Mouse (Mus musculus) embryo, embryonic 10 days (tissue): ENCODE measurements around the gene Tspan18.

Experiments used
- DNase-seq: peaks from one replicate; pipeline ENCODE4 v3.0.0-alpha.2; 2015; ENCODE audit warnings: low spot score

Gene Tspan18

DNA sequence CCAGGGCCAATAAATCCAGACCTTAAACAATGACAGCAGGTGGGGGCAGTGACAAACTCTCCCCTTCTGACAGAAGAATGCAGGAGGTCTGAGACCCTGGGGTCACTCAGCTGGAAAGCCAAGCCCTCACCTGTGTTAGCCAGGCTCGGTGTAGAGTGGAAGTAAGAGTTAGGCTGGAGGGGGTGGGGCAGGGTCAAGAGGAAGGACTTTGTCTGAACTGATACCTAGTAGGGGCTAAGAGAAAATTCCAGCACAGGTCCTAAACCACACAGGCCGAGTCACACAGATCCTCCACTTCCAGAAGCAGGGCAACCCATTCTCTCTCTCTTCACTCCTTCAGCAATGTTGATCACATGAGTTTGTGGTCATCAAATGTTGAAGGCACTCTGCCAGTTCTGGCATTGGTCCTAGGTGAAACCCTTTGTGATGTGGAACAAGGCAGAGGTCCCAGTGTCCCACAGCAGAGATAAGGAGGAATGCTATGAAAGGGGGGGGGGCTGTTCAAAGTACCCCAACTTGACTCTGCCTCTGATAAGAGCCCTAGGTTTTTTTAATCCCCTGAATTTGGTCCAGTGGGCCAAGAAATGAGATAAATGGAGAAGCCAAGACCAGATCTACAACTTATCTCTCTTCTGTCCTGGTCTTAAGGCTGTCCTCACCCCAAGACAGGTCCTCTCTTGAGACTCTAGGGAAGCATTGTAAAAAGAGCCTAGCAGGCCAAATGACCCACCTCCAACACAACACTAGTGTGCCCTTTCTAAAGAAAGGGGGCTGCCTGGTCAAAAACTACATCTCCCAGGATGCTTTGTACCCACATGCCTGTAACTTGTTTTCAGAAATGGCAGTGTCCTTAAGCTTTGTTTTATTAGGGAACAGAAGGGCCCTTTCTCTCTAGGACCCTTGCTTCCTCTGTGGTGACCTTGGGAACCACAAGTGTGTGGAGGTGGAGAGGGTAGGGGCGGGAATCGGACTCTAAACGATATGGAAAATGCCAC, 71.7 kb downstream of the Tspan18 start:
- no peak for DNase-seq

DNA sequence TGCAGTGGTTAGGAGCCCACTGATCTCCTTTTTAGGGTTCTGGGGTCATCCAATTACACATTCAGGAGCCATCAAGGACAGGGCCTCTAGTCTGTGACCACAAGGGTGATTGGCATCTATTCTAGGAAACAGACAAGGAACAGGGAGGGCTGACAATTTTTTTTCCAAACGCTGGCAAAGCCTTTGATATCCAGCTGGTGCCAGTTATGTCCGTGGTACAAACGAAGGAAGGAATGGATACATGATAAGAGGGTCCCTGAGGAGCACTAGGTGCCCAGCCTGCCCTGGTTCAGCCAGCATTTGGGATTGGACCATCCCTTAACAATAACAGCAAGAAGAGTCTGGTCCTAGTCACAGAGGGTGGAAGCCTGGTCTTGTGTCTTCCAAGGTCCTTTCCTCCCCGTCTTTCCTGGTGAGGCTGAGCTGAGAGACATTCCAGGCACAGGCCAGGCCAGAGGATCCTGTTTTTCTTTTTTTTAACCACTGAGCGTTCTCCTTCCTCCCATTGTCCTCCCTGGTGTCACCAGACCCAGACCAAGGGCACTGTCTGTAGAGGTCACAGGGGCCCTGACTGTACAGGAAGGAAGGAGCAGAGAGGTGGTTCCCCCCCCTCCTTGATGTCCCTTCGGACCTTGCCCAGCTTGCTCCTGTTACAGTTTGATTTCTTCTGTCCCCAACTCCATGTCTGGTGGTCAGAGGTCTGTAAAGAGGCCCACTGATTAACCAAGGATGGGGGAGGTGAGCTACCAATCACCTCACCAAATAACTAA, 72.6 kb downstream of the Tspan18 start:
- no peak for DNase-seq

DNA sequence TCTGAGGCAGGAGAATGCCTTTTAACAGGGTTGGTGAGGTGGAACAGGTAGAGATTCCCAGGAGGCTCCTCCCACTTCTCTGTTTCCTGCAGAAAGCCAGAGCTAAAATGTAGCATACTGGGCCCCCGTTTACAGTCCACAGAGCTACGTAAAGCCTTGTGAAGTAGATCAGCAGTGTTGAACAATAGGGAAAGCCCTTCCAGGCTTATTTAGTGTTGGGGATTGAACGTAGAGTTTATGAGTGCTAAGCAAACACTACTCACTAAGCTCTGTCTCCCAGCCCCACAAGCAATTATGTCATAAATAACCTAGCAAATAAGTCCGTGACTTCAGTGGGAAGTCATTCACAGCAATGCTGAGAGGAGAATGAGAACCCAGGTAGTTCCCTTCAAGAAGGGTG, 76.7 kb downstream of the Tspan18 start:
- no peak for DNase-seq

DNA sequence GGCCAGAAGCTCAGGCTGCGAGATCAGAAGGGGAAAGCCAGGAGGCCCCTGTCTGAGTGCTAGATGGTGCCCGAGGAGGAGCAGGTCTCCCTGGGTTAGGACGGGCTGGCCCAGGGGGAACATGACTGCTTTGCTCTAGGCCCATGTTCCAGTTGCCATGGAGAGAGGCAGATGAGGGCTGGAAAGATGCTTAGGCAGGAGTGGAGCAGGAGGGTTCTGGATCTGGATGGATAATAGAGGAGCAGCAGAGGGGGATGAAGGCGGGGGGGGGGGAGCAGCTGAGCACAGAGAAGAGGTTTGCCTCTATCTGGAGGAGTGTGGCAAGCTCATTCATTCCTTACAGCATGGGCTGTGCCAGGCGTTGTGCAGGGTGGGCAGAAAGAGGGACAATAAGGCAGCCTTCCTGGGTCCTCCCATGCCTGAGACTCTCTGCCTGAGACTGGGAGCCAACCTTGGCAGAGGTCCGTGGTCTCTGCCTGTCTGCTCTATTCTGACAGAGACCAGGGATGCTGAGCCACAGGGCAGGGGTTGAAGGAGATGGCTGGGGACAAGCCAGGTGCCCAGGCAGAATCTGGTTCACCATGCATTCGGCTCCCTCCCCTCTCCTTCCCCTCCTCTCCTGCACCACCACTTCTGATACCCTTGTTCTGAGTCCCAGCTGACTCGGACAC, 77.4 kb downstream of the Tspan18 start:
- DNase-seq, result no peak

DNA sequence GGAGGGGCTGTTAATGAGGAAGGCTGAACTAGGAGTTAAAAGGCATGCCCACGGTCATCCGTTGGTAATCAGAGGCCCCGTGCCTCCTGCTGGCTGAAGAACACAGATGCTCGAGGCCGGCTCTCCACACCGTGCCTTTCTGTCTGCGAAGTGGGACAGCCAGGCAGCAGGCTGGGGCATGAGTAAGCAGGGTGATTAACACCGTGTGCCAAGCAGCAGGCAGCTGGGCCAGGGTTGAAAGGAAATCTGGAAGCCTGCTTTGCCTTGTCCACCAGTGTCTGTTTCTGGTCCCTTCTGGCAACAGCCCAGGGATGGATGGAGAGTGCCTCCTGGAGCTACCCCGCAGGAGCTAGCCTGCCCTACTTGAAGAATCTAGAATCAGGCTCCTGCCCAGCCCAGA, 81.9 kb downstream of the Tspan18 start:
- no peak for DNase-seq

DNA sequence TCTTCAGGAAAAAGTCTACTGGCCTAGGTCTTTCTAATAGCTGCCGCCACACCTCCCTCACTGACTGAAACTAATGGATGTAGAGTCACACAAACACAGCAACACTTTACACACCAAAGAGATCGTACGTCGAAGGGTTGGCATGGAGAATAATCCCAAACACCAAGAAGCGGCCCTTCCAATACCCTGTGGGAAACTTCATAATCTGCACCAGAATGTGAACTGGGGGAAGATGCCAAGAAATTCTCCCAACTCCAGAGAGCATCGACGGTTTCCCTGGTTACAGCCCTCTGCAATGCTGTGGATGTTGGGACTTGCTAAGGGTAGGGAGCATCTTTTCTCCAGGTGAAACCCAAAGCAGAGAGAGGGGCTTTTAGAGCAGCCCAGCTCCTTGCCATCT, 83.7 kb downstream of the Tspan18 start:
- DNase-seq, result no peak

DNA sequence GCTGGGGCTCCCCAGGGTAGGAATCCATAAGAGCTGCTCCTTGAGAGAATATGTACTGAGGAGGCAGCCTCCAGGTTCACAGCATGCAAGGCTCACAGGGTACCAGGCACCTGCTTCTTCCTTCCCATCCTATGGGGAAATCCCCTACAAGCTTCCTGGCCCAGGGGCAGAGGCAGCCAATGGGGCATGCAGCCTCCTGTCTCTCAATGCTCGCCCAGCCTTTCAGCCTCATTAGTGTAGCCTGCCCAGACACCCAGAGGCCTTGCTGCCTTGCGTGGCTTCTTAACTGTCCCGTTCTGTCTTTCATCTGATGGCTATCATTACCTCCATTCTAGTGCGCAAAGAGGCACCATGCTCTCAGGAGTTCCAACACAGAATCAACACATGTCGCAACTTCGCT, 85.2 kb downstream of the Tspan18 start:
- no peak for DNase-seq

DNA sequence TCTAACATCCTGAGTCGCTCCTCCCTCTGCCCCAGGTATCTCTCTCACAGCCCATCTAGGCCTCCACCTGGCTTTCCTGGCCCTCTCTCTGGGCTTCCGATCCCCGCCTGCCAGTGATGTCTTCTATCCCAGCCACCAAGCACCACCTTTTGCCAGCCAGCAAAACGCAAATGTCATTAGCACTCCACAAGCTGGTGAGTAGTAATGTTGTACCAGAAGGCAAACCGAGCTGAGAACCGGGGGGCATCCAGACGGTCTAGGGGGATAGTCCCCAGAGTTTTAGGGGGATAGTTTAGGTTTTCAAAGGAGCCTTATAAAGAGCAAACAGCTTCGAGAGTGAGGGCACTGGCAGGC, 90.2 kb downstream of the Tspan18 start:
- no peak for DNase-seq

DNA sequence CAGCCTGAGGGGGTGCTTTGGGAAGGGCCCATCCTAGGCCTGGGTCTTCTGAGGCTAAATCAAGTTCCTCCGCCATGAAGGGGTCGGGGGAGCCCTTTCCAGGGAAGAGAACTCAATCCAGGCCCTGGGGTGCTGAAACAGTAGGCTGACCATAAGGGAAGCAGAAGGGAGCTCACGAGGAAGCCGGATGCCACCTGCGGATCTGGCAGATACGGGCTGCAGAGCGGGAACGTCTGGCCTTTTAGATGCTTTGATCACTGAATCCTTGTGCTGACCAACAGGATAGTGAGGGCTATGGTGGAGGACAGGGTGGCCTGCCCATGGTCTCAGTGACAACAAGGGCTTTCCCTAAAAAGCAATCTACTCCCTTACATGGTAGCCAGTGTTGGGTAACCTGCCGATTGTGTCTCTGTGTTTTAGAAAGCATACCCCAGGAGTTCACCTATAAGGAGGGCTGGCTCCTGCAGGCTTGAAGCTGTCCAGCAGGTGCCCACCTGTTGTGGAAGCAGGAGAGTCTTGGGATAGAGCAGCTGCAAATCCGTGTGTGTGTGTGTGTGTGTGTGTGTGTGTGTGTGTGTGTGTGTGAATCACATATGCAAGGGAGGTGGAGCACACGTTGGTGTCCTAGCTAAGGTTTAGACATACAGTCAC, 90.7 kb downstream of the Tspan18 start:
- no peak for DNase-seq

DNA sequence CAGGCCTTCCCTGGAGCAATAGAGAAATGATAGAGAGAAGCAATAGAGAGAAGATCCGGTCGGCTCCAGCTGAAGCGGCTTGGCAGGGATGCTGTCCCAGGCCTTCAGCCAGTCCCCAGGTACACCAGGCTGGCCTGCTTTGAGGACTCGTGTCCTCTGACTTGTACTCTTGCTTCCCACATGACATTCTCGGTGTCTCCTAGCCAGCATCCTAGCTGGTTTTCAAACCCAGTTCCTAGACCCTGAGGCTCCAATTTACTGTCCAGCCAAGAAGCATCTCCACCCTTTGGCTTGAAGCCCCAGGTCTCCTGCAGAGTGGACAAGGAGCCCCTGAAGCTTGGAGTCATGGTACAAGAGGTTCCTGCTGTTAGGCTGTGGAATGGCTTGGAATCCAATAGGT, 92.1 kb downstream of the Tspan18 start:
- DNase-seq, result no peak

DNA sequence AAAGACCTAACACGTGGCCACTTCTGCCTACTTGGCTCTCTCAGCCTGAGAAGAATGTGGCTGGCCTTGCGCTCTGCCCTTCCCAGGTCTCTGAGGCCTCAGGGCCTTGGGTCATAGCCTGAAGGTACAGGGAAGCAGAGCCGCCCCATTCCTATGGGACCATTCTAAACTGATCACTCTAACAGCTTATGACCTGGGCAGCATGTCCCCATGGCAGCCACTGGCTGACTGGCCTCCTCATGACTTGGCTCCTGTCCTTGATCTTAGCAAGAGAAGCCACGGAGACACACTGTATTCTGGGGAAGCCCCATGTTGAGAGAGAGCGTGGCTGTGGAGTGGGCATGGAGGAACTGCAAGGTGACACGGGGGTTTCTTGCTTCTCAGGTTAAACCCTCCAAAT, 95.4 kb downstream of the Tspan18 start:
- no peak for DNase-seq

DNA sequence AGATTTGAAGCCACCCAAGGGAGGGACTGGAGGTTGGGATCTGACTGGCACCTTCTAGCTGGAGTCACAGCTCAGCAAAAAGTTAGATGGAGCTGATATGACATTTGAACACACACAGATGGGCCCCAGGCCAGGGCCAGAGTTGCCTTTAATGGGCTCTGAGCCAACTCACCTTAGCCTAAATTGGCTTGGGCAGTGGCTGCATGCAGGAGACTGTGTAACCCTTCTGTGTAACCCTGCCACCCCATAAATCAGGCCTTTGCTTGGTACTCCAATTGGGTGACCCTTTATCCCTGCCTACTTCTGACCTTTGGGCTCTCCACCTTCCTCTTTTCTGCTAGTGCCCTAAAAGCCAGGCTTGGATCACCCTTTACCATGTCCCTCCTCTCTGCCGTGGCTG, 97.2 kb downstream of the Tspan18 start:
- no peak for DNase-seq

DNA sequence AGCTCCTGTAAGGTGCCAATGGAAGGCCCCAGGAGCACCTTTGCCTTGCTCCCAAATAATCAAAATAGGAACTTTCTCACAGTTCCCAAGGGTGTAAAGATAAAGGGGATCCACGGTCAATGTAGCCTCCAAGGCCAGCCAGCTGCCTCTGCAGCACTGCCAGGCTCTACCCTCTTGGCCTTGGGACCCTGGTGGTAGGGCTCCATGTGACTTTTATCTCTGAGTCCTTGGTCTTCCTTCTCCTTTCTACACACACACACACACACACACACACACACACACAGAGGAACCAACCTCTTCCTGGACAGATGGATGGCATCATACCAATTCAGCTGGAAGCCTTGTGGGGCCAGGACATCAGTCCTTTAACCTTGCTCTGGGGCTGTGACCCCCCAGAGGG, 102.2 kb downstream of the Tspan18 start:
- no peak for DNase-seq

DNA sequence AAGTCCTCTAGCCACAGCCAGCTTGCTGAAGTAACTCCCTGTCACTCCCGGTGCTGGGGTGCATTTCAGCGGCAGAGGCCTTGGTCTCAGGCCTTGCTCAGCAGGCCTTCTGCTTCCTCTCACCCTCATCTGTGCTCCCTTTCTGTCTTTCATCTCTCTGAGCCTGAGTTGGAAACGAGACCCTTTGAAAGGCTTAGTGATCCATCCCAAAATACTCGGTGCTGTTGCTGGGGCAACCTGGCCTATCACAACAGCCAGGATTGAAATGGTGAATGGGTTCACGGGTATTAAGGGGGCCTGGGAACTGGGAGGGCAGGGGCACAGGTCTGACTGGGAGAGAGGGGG, 105.9 kb downstream of the Tspan18 start:
- DNase-seq, result peak; percentile 75

DNA sequence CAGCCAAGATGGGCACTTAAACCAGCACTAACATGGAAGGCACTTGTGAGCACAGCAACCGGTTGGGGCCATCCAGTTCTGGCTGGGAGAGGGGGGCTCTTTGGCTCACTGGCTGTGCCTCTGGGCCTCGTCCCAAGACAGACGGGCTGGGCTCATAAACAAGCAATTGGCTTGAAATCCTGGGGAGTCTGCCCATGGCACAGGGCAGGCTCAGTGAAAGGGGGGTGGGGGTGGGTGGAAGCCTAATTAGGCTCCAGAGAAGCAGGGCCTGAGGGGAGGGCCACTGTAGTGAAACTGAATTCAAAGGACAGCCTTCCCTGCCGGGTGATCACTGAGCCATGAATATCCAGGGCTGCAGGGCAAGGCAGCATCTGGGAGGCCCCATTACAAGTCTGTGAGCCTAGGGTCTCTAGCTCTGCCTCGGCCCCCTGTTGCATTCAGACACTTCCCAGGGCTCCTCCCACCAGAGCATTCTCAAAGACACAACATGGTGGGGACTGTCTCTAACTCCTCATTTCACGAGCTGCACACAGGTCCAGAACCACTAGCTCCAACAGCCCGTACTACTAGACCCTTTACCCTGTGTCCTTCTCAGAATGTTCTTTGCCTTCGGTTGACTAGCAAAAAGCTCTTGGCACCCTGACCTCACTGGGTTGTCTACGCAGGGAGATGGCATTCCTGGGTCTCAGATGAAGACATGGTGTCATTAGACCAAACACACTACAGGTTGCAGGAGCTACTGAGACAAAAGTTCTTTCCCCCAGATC, 106.4 kb downstream of the Tspan18 start:
- peak; percentile 79 for DNase-seq

DNA sequence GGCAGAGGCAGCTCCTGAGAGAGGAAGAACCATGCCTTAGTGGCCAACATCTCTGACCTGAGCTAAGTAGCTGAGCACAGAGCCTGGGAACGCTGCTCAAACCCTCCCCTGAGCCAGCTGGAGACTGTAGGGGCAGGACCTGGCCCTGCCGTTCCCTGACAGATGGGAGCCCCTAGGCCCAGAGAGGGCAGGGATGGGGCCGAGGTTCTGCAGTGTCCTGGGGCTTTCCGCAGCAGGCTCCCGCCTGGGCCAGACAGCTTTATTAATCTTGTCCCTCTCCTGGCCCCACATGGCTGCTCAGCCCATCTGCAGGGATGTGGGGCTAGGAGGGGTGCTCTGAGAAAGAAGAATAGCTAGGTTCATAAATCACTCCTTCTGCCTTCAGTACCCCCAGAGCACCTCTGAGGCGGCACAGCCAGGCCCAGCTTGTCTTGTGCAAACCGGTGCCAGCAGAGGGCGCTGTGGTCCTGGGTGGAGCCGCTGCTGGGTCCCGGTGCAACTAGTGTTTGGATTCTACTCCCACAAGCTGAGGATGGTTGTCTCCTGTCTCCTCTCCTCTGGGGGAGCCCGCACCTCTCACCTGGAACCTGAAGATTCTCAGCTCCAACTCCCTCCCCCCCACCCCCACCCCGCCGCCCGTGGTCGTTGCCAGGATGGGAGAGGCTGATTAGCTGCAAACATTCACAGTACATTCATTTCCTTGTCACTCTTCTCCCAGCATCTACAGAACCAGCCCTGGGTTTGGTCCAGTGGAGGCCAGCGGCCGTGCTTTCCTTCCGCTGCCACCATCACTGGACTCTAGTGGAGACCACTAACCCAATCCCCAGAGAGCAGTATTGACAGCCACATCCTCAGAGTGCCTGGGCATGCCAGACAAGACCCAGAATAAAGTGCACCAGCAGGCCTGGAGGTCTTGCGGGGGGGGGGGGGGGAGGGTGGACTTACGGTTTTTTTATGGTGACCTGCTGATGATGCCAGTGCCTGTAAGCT, 107.4 kb downstream of the Tspan18 start:
- DNase-seq, result peak; percentile 94

DNA sequence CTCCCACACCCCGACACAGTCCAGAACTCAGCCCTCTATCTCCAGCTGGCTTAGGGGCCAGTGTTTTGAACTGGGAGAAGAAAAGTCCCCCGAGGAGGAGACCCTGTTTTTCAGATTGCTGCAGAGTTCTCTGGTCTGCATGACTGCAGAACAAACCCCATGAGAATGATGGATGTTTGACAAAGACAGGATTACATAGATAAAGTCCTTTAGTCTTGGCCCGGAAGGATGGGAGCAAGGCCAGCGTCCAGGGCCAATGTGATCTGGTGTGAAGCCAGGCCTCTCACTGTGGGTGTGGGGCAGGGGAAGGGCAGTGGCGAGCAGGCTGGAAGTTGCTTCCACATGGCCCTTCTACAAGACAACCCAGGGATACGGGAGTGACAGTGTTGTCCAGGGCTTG, 110.8 kb downstream of the Tspan18 start:
- DNase-seq, result no peak

DNA sequence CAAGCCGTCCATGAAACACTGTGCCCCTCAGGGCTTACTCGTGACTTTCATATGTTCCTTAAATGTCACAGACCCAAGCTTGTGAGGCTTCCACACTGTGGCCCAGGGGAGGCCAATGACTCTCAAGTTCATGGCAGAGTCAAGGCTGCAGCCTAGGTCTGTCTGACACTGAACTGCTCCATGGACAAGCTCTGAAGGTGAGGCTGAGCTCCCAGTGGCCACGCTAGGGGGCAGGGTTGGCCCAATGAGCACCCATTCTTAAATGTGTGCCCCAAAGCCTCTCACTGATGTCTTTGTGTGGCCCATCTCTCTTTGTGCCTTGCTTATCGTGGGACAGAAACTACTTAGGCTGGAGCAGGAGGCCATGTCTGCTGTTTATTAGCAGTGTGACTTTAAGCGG, 113.9 kb downstream of the Tspan18 start:
- peak; percentile 47 for DNase-seq

DNA sequence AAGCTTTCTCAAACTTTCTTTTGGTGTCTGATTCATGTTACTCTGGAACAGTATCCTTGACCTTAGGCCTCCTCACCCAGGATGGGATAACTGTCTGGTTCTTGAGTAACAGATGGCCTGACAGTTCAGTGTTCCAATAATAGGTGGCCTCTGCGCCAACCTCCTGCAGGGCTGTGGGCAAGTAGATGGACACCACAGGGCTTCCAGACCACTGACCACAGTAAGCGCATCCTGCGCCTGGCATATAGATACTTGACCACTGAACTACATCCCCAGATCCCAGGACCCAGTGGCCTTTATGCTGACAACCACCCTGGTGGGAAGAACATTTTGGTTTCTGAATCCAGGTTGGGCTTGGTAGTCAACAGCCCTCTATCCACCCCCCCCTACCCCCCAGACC, 114.7 kb downstream of the Tspan18 start:
- DNase-seq, result no peak

DNA sequence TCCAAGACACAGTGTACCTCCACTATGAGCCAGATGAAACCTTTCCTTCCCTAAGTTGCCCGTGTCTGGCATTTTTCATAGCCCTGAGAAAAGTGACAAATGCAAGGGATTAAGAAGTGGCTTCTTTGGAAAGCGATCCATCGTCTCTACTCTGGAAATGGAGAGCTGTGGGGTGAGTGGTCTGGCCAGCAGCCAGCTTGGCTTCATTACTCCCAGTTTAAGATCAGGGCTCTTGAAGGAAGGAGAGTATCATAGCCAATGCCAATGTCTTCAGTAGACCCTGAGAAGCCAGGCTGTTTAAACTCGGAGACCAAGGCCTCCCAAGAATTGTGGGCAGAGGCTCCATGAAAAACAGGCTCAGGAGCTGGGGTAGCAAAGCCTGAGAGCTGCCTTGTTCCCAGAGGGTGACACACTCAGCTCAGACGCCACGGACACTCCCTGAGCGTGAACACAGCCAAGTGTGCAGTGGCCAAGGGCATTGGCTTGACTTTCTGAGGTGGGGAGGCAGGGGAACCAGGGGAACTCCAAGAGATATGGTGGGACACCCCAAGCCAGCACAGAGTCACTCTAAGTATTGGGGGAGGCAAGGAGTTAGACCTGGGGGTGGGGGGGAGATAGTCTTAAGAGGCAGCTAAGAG, 115.8 kb downstream of the Tspan18 start:
- DNase-seq, result no peak
